9 mouse cellular contexts compared by ENCODE assay signal in genomic region chr1:133244668-133245067, GRCm38 (mm10).
A peak's percentile ranks its signal among the peaks of the same experiment; 100 is the strongest.
DNase-seq lines count a peak whose midpoint lies in the region; ATAC-seq lines count a peak whose summit lies in the region.
"Had no signal": no experiment of that assay in that cellular context is flagged by ENCODE, and none has a peak within 500 bp of the region (broad histone marks: within the 10 kb centered on the region; RNA-seq: fewer than 3 reads in every experiment).

No protein-coding gene starts in this region.

- H3K9ac ChIP-seq in intestine, embryonic 16.5 days (ENCODE audit: low read depth, low read length): no peak overlapping the region
- no peak overlapping the region for H3K9ac ChIP-seq in midbrain, embryonic 14.5 days (replicated peaks; ENCODE audit: low read length)
- H3K9ac ChIP-seq: embryonic facial prominence, embryonic 12.5 days had no signal

- DNase-seq in heart, embryonic 10.5 days (ENCODE audit: low spot score): no peak
- no peak for DNase-seq in heart, postnatal 4 days
- DNase-seq in midbrain, embryonic 14.5 days: no peak
- DNase-seq in cerebellum, postnatal 14 days: no peak
- no peak for DNase-seq in left cerebral cortex, postnatal 25 days (ENCODE audit: low spot score in 2 of 2)
- DNase-seq in adrenal gland, postnatal 36 days: no peak

- H3K4me3 ChIP-seq in heart, embryonic 10.5 days: peak overlapping the region; percentile 46
- no peak overlapping the region for H3K4me3 ChIP-seq in intestine, embryonic 16.5 days (ENCODE audit: low read length)
- H3K4me3 ChIP-seq in midbrain, embryonic 14.5 days (replicated peaks; ENCODE audit: low read depth, low read length): no peak overlapping the region
- H3K4me3 ChIP-seq: embryonic facial prominence, embryonic 12.5 days had no signal

- intact Hi-C loops in left cerebral cortex, postnatal 25 days (cut with DNase I): no loop called here

- H3K27me3 ChIP-seq in heart, embryonic 10.5 days (ENCODE audit: insufficient read depth, poor library complexity, severe bottlenecking): no peaks in the 10 kb centered on the region
- H3K27me3 ChIP-seq in intestine, embryonic 16.5 days (replicated peaks; ENCODE audit: control insufficient read depth, insufficient read depth, low read length): no peaks in the 10 kb centered on the region
- no peaks in the 10 kb centered on the region for H3K27me3 ChIP-seq in midbrain, embryonic 14.5 days (ENCODE audit: control insufficient read depth, insufficient read depth, low read length)

- no peaks in the 10 kb centered on the region for H3K9me3 ChIP-seq in heart, embryonic 10.5 days
- no peaks in the 10 kb centered on the region for H3K9me3 ChIP-seq in intestine, embryonic 16.5 days (ENCODE audit: control insufficient read depth, low read length)
- no peaks in the 10 kb centered on the region for H3K9me3 ChIP-seq in midbrain, embryonic 14.5 days (ENCODE audit: control insufficient read depth, low read length)
- H3K9me3 ChIP-seq: embryonic facial prominence, embryonic 12.5 days had no signal

- peak; percentile 86 for ATAC-seq in common myeloid progenitor, adult 5-6 weeks (replicated peaks; ENCODE audit: low read depth, poor library complexity, severe bottlenecking)
- ATAC-seq in intestine, embryonic 16.5 days: peak; percentile 49
- no peak for ATAC-seq in midbrain, embryonic 14.5 days (ENCODE audit: low FRiP score, low TSS enrichment)

- peaks cover 65% of the 10 kb centered on the region for H3K4me1 ChIP-seq in heart, embryonic 10.5 days
- peaks cover 50% of the 10 kb centered on the region for H3K4me1 ChIP-seq in intestine, embryonic 16.5 days (ENCODE audit: control insufficient read depth, insufficient read depth, low read length)
- H3K4me1 ChIP-seq in midbrain, embryonic 14.5 days (ENCODE audit: control insufficient read depth, insufficient read depth, low read length): peaks cover 25% of the 10 kb centered on the region

- H3K36me3 ChIP-seq in heart, embryonic 10.5 days: no peaks in the 10 kb centered on the region
- no peaks in the 10 kb centered on the region for H3K36me3 ChIP-seq in intestine, embryonic 16.5 days (ENCODE audit: control insufficient read depth, insufficient read depth, low read length)
- H3K36me3 ChIP-seq in midbrain, embryonic 14.5 days (ENCODE audit: control insufficient read depth, insufficient read depth, low read length): no peaks in the 10 kb centered on the region
- H3K36me3 ChIP-seq: embryonic facial prominence, embryonic 12.5 days had no signal

- H3K4me2 ChIP-seq in intestine, embryonic 16.5 days (ENCODE audit: low read depth, low read length): 0 out of 2 replicates have a peak overlapping the region, but pooled peaks have one; percentile 22
- H3K4me2 ChIP-seq in midbrain, embryonic 14.5 days (ENCODE audit: low read length): no peak overlapping the region
- H3K4me2 ChIP-seq: embryonic facial prominence, embryonic 12.5 days had no signal

- WGBS in heart, embryonic 10.5 days: 8% methylated on average over 7 of the region's 7 CpGs
- 51% methylated on average over 7 of the region's 7 CpGs for WGBS in intestine, embryonic 16.5 days
- WGBS in midbrain, embryonic 14.5 days: 72% methylated on average over 7 of the region's 7 CpGs

- peak overlapping the region; percentile 88 for H3K27ac ChIP-seq in heart, embryonic 10.5 days
- H3K27ac ChIP-seq in intestine, embryonic 16.5 days (ENCODE audit: low read length): peak overlapping the region; percentile 55
- H3K27ac ChIP-seq in midbrain, embryonic 14.5 days (replicated peaks; ENCODE audit: low read depth, low read length): 0 out of 2 replicates have a peak overlapping the region, but pooled peaks have one; percentile 6
- H3K27ac ChIP-seq: embryonic facial prominence, embryonic 12.5 days had no signal

Comparison
In these comparisons a context has a peak if more than half of its experiments do, and no peak if none do; other contexts are left out.
1. H3K27ac ChIP-seq: peak in every context shown above with its lines; median percentile 88 in heart, embryonic 10.5 days; 55 in intestine, embryonic 16.5 days; 6 in midbrain, embryonic 14.5 days.